Mouse (Mus musculus) monocyte, adult 59 days (primary cell): ENCODE results near the gene Gm13271. TPM values are rescaled to one million over a fixed set of nuclear protein-coding genes. Genes with fewer than 3 reads are reported as not detected.

ENCODE experiments used
- total RNA-seq, 2 experiments: library from RNA; stranded (reverse); gene quantifications; one replicate each; pipeline ENCODE4 v1.2.4; 2023

Gene Gm13271
- total RNA-seq: not detected

GRCm38 (mm10) chr4:88754818-88755340 is at the start of gene Gm13271:
Gene Gm13271, plus strand, starts transcription at chr4:88754868.

GRCm38 (mm10) chr4:88721791-88722721 is 32.6 kb upstream of the Gm13271 start, which contains the start of the genes Gm26566 and Klhl9:
Gene Gm26566, plus strand, starts transcription at chr4:88721805.
Gene Klhl9, minus strand, starts transcription at chr4:88722465.

DNA sequence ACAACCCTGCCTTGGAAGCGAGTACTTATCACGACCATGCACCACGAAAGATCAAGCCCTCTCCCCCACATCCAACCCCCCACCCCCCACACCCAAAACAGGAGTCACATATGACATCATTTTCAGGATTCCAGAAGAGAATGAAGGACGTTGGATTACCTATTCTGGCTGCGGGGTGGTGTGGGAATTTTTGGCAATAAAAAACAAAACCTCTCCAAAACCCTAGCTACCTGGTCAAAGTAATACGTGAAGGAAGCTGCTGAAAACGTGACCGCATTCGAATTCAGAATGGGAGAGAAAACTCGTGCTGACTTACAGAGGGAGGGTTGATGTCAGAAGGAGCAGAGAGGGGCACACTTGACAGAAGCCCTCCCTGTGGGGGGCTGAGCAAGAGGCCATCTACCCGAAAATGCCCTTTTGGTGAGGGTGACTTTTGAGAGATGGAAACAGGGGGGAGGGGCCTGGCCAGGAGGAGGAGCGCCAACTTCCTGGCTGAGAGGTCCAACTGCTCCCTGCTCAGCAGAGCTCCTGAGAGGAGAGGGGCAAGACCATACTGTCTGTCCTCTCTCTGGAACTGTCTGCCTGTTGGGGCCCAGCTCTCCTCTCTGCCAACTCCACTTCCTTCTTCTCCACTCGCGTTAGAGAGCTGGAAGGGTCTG is 5.1 kb downstream of the Gm13271 start, which contains the start of gene Gm13283:
Gm13283 (plus strand) TSS at position 510 of the 659 bp plus-strand sequence.

DNA sequence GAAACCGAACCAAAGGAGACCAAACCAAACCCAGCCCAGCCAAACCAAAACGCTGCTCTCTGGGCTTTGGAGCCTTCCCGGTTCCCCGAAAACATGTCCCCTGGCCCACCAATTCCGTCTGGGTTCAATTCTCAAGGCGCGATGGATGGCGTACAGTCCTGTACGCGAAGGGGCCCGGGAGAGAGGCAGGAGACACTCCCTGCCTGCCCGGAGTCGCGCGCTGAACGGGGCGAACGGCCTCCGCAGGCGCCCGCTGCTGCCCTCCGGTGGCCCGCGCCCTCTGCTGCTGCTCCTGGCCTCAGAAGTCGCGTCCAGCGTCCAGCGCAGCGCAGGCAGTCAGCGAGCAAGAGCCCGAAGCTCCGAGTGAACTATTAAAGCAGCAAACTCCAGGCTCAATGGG is 18.9 kb downstream of the Gm13271 start, which contains the start of gene Gm13290:
Gm13290 (plus strand) TSS at position 301 of the 400 bp plus-strand sequence.

DNA sequence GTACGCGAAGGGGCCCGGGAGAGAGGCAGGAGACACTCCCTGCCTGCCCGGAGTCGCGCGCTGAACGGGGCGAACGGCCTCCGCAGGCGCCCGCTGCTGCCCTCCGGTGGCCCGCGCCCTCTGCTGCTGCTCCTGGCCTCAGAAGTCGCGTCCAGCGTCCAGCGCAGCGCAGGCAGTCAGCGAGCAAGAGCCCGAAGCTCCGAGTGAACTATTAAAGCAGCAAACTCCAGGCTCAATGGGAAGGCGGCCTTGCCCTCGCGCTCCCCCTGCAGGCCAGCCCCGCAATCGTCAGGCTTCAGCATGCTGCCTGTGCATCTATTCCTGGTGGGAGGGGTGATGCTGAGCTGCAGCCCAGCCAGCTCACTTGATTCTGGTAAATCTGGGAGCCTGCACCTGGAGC is 22.0 kb downstream of the Gm13271 start, which contains the start of gene Gm13289:
Gm13289 (plus strand) TSS at position 301 of the 400 bp plus-strand sequence.

GRCm38 (mm10) chr4:88779550-88779949 is 24.9 kb downstream of the Gm13271 start, which contains the start of gene Gm13272:
Gene Gm13272, plus strand, starts transcription at chr4:88779850.

GRCm38 (mm10) chr4:88781831-88782230 is 27.2 kb downstream of the Gm13271 start, which contains the start of gene Ifnz:
Gene Ifnz, plus strand, starts transcription at chr4:88782131.

GRCm38 (mm10) chr4:88785409-88785808 is 30.7 kb downstream of the Gm13271 start, which contains the start of gene Gm13276:
Gene Gm13276, plus strand, starts transcription at chr4:88785709.

GRCm38 (mm10) chr4:88788402-88788801 is 33.7 kb downstream of the Gm13271 start, which contains the start of gene Gm13277:
Gene Gm13277, plus strand, starts transcription at chr4:88788632.

GRCm38 (mm10) chr4:88791250-88791649 is 36.6 kb downstream of the Gm13271 start, which contains the start of gene Gm13278:
Gene Gm13278, plus strand, starts transcription at chr4:88791550.

DNA sequence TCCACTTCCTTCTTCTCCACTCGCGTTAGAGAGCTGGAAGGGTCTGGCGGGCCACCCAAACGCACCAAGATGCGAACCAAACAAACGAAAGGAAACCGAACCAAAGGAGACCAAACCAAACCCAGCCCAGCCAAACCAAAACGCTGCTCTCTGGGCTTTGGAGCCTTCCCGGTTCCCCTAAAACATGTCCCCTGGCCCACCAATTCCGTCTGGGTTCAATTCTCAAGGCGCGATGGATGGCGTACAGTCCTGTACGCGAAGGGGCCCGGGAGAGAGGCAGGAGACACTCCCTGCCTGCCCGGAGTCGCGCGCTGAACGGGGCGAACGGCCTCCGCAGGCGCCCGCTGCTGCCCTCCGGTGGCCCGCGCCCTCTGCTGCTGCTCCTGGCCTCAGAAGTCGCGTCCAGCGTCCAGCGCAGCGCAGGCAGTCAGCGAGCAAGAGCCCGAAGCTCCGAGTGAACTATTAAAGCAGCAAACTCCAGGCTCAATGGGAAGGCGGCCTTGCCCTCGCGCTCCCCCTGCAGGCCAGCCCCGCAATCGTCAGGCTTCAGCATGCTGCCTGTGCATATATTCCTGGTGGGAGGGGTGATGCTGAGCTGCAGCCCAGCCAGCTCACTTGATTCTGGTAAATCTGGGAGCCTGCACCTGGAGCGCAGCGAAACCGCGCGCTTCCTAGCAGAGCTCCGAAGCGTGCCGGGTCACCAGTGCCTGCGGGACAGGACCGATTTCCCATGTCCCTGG is 39.4 kb downstream of the Gm13271 start, which contains the start of gene Gm13275:
Gm13275 (plus strand) TSS at position 552 of the 740 bp plus-strand sequence.

DNA sequence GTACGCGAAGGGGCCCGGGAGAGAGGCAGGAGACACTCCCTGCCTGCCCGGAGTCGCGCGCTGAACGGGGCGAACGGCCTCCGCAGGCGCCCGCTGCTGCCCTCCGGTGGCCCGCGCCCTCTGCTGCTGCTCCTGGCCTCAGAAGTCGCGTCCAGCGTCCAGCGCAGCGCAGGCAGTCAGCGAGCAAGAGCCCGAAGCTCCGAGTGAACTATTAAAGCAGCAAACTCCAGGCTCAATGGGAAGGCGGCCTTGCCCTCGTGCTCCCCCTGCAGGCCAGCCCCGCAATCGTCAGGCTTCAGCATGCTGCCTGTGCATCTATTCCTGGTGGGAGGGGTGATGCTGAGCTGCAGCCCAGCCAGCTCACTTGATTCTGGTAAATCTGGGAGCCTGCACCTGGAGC is 42.4 kb downstream of the Gm13271 start, which contains the start of gene Gm13279:
Gm13279 (plus strand) TSS at position 301 of the 400 bp plus-strand sequence.

GRCm38 (mm10) chr4:88799365-88799764 is 44.7 kb downstream of the Gm13271 start, which contains the start of gene Gm13285:
Gene Gm13285, plus strand, starts transcription at chr4:88799665.

DNA sequence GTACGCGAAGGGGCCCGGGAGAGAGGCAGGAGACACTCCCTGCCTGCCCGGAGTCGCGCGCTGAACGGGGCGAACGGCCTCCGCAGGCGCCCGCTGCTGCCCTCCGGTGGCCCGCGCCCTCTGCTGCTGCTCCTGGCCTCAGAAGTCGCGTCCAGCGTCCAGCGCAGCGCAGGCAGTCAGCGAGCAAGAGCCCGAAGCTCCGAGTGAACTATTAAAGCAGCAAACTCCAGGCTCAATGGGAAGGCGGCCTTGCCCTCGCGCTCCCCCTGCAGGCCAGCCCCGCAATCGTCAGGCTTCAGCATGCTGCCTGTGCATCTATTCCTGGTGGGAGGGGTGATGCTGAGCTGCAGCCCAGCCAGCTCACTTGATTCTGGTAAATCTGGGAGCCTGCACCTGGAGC is 48.3 kb downstream of the Gm13271 start, which contains the start of gene Gm13287:
Gm13287 (plus strand) TSS at position 301 of the 400 bp plus-strand sequence.

Other genes starting within 250 kb of the Gm13271 start
- not detected for gene Ifnb1, start 232.1 kb upstream of the Gm13271 start, total RNA-seq
- gene Ifna15, start 196.6 kb upstream of the Gm13271 start, total RNA-seq: not detected
- not detected for gene Ifna14, start 183.1 kb upstream of the Gm13271 start, total RNA-seq
- gene Ifna9, start 162.5 kb upstream of the Gm13271 start, total RNA-seq: not detected
- not detected for gene Ifna12, start 151.5 kb upstream of the Gm13271 start, total RNA-seq
- not detected for gene C87499, start 120.5 kb upstream of the Gm13271 start, total RNA-seq
- gene Ifna13, start 110.4 kb upstream of the Gm13271 start, total RNA-seq: not detected
- not detected for gene Ifna16, start 77.9 kb upstream of the Gm13271 start, total RNA-seq
- not detected for gene Ifna2, start 71.0 kb upstream of the Gm13271 start, total RNA-seq
- gene Ifnab, start 63.5 kb upstream of the Gm13271 start, total RNA-seq: not detected
- gene Gm26566, start 33.1 kb upstream of the Gm13271 start, total RNA-seq: 1 to 10 TPM in 1 of 2 experiments, not detected in 1; 1.6 TPM
- 10 to 100 TPM; 72.7 to 83.4 TPM for gene Klhl9, start 32.4 kb upstream of the Gm13271 start, total RNA-seq
- gene Gm13283, start 5.3 kb downstream of the Gm13271 start, total RNA-seq: not detected
- gene Gm13290, start 19.0 kb downstream of the Gm13271 start, total RNA-seq: not detected
- not detected for gene Gm13289, start 22.1 kb downstream of the Gm13271 start, total RNA-seq
- not detected for gene Gm13272, start 25.0 kb downstream of the Gm13271 start, total RNA-seq
- not detected for gene Ifnz, start 27.3 kb downstream of the Gm13271 start, total RNA-seq
- gene Gm13276, start 30.8 kb downstream of the Gm13271 start, total RNA-seq: not detected
- gene Gm13277, start 33.8 kb downstream of the Gm13271 start, total RNA-seq: not detected
- not detected for gene Gm13278, start 36.7 kb downstream of the Gm13271 start, total RNA-seq
- not detected for gene Gm13275, start 39.6 kb downstream of the Gm13271 start, total RNA-seq
- gene Gm13279, start 42.5 kb downstream of the Gm13271 start, total RNA-seq: not detected
- under 1 TPM; 0.42 to 0.91 TPM for gene Gm13285, start 44.8 kb downstream of the Gm13271 start, total RNA-seq
- gene Gm13287, start 48.4 kb downstream of the Gm13271 start, total RNA-seq: not detected
- gene Gm13288, start 50.7 kb downstream of the Gm13271 start, total RNA-seq: not detected
- not detected for gene Ifna7, start 61.4 kb downstream of the Gm13271 start, total RNA-seq
- gene Ifna11, start 65.1 kb downstream of the Gm13271 start, total RNA-seq: not detected
- not detected for gene Ifna6, start 72.5 kb downstream of the Gm13271 start, total RNA-seq
- not detected for gene Ifna5, start 80.7 kb downstream of the Gm13271 start, total RNA-seq
- gene Ifna4, start 87.0 kb downstream of the Gm13271 start, total RNA-seq: not detected
- gene Ifna1, start 95.2 kb downstream of the Gm13271 start, total RNA-seq: not detected
- gene Ifne, start 125.3 kb downstream of the Gm13271 start, total RNA-seq: not detected